Mouse (Mus musculus): ENCODE results near the gene Dapk2. TPM values are rescaled to one million over a fixed set of nuclear protein-coding genes. Genes with fewer than 3 reads are reported as not detected.

The Dapk2 gene
- polyA plus RNA-seq, 1 experiment from 2014 or later, result 5.3 TPM

Other genes starting within 250 kb of the Dapk2 start
- gene Trip4, start 249.4 kb upstream of the Dapk2 start, polyA plus RNA-seq (2016; fragmentation: Nextera tagmentation; extraction: Ambion mirVana), result 31.7 and 34.1 TPM in 2 replicates
- 18.7 and 19.4 TPM in 2 replicates for gene Csnk1g1, start 249.3 kb upstream of the Dapk2 start, polyA plus RNA-seq (2016; fragmentation: Nextera tagmentation; extraction: Ambion mirVana)
- 471 and 486 TPM in 2 replicates for gene Ppib, start 98.0 kb upstream of the Dapk2 start, polyA plus RNA-seq (2016; fragmentation: Nextera tagmentation; extraction: Ambion mirVana)
- 3.6 and 3.7 TPM in 2 replicates for gene Snx22, start 88.5 kb upstream of the Dapk2 start, polyA plus RNA-seq (2016; fragmentation: Nextera tagmentation; extraction: Ambion mirVana)
- gene Snx1, start 31.6 kb upstream of the Dapk2 start, polyA plus RNA-seq (2016; fragmentation: Nextera tagmentation; extraction: Ambion mirVana), result 124 and 129 TPM in 2 replicates
- 159 and 162 TPM in 2 replicates for gene Ciao2a, start 31.6 kb upstream of the Dapk2 start, polyA plus RNA-seq (2016; fragmentation: Nextera tagmentation; extraction: Ambion mirVana)
- 25.7 and 27.2 TPM in 2 replicates for gene Herc1, start 192.2 kb downstream of the Dapk2 start, polyA plus RNA-seq (2016; fragmentation: Nextera tagmentation; extraction: Ambion mirVana)

All from embryonic facial prominence, embryonic 10.5 days (tissue).